Mouse (Mus musculus): ENCODE results near the gene Upf3a. TPM values are rescaled to one million over a fixed set of nuclear protein-coding genes. Genes with fewer than 3 reads are reported as not detected.

Gene Upf3a
- polyA plus RNA-seq, 2 experiments from 2014 or later, result 18.6 to 20.1 TPM

Other genes with a start within 250 kb of the Upf3a start
- not detected for gene 1700029H14Rik, start 223.2 kb upstream of the Upf3a start, polyA plus RNA-seq (2017; shearing (Covaris generic))
- 100 to 1,000 TPM in 1 of 2 experiments, 10 to 100 TPM in 1; 89.4 to 115 TPM for gene Rasa3, start 108.0 kb upstream of the Upf3a start, polyA plus RNA-seq (2017; shearing (Covaris generic))
- not detected for gene Cfap97d2, start 79.7 kb upstream of the Upf3a start, polyA plus RNA-seq (2017; shearing (Covaris generic))
- gene Cdc16, start 27.9 kb upstream of the Upf3a start, polyA plus RNA-seq (2017; shearing (Covaris generic)), result 10 to 100 TPM; 26.7 to 29.7 TPM
- not detected for gene AF366264, start 52.8 kb downstream of the Upf3a start, polyA plus RNA-seq (2017; shearing (Covaris generic))
- 10 to 100 TPM; 20.4 to 21.4 TPM for gene Champ1, start 84.0 kb downstream of the Upf3a start, polyA plus RNA-seq (2017; shearing (Covaris generic))
- gene Coprs, start 104.7 kb downstream of the Upf3a start, polyA plus RNA-seq (2017; shearing (Covaris generic)), result under 1 TPM in 1 of 2 experiments, not detected in 1; 0.62 TPM